Mouse (Mus musculus) thymus, adult 2 months (tissue): Measurements from ENCODE around the gene A930017K11Rik.

ENCODE experiments used
- CTCF ChIP-seq: fragments of 200-500 bp; IDR thresholded peaks from 2 replicates; pipeline ENCODE4 v1.5.1; 2012; ENCODE audit warnings: mild to moderate bottlenecking, control low read depth, low read length, moderate library complexity, borderline replicate concordance; ENCODE audit not compliant: control insufficient read depth, poor library complexity, insufficient read depth; ENCODE audit errors: extremely low read depth
- POLR2A ChIP-seq: fragments of 200-500 bp; IDR thresholded peaks from 2 replicates; pipeline ENCODE4 v1.6.1; 2012; ENCODE audit warnings: mild to moderate bottlenecking, low read length, control low read depth, moderate library complexity; ENCODE audit not compliant: control insufficient read depth, poor library complexity, insufficient read depth; ENCODE audit errors: extremely low read depth

- TF ChIP-seq POLR2A = no peak
- no peak for TF ChIP-seq CTCF
These were observed 49.3 kb downstream of the A930017K11Rik start for GRCm38 (mm10) chr17:25903061-25903460.
